Mouse (Mus musculus) small intestine, adult 2 months (tissue): ENCODE measurements around the gene Tbc1d2b. TPM values are rescaled to one million over a fixed set of nuclear protein-coding genes. Genes with fewer than 3 reads are reported as not detected.

Experiments used
- H3K27ac ChIP-seq: fragments of 200-500 bp; 2 replicates; pipeline ENCODE4 v1.5.1; 2012; ENCODE audit warnings: low read depth, low read length, control low read depth, inconsistent platforms; ENCODE audit not compliant: insufficient read depth
- H3K27me3 ChIP-seq: fragments of 200-500 bp; 2 replicates; pipeline ENCODE4 v1.6.1; 2012; ENCODE audit warnings: mild to moderate bottlenecking, moderate library complexity, low read length, inconsistent platforms; ENCODE audit not compliant: control insufficient read depth, insufficient read depth
- H3K36me3 ChIP-seq: fragments of 200-500 bp; 2 replicates; pipeline ENCODE4 v1.6.1; 2012; ENCODE audit warnings: mild to moderate bottlenecking, low read length, control low read depth, inconsistent platforms; ENCODE audit not compliant: control insufficient read depth, insufficient read depth
- H3K4me1 ChIP-seq: fragments of 200-500 bp; 2 replicates; pipeline ENCODE4 v1.6.1; 2012; ENCODE audit warnings: low read length, inconsistent platforms, mixed read lengths; ENCODE audit not compliant: control insufficient read depth, insufficient read depth, insufficient read length
- H3K4me3 ChIP-seq: fragments of 200-500 bp; 2 replicates; pipeline ENCODE4 v1.5.1; 2012; ENCODE audit warnings: low read depth, mild to moderate bottlenecking, control low read depth, inconsistent platforms, low read length, moderate library complexity
- CTCF ChIP-seq: fragments of 200-500 bp; IDR thresholded peaks from 2 replicates; pipeline ENCODE4 v1.5.1; 2012; ENCODE audit warnings: low read depth, mild to moderate bottlenecking, control low read depth, inconsistent platforms, low read length, moderate library complexity, mixed read lengths; ENCODE audit not compliant: insufficient replicate concordance, insufficient read length; ENCODE audit errors: extremely low read depth
- POLR2A ChIP-seq: fragments of 200-500 bp; IDR thresholded peaks from 2 replicates; pipeline ENCODE4 v1.6.1; 2012; ENCODE audit warnings: low read depth, mild to moderate bottlenecking, control low read depth, inconsistent platforms, low read length, moderate library complexity
- WGBS: fragments of 180-500 bp; shearing (Covaris S2); methylation state at CpG from one replicate; pipeline ENCODE4 v1.1.7; 2018; 5-methylcytosine and 5-hydroxymethylcytosine counted together
- polyA plus RNA-seq: library from polyadenylated mRNA; depleted of rRNA; stranded (reverse); fragments of >200 nt; gene quantifications from 2 replicates; pipeline ENCODE4 v1.2.3, GENCODE M21; 2012

Gene Tbc1d2b
- polyA plus RNA-seq, 1 experiment = 13.1 TPM

DNA sequence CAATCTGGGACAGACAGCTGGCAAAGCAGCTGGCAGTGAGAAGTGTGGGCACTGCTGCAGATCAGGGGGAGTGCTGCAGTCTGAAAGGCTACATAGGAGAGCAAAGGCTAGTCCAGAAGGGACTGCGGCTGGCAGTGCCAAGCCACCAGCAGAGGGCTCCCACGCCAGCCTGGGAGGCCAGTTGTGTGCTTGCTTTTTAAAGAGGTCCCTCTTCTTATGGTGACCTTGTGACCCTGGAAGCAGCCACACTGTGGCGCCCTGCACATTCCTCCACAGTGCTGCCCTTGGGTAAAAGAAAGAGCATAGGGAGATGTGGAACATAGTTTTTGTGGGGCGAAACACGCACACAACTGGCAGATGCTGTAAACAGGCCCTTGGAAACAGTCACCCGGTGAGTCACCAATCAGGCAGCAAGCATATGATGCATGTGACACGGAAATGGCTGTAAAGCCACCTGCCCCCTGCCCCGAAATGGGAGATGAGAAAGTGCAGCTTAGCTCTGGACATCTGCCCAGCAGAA is 66.1 kb downstream of the Tbc1d2b start:
- H3K36me3 ChIP-seq = peaks cover 46% of the 10 kb centered on the region
- TF ChIP-seq CTCF = no peak
- TF ChIP-seq POLR2A = no peak
- no peak overlapping the region for H3K27ac ChIP-seq
- peaks cover 2% of the 10 kb centered on the region; the same call in 1 of the 2 replicates for H3K4me1 ChIP-seq
- no peak overlapping the region for H3K4me3 ChIP-seq
- H3K27me3 ChIP-seq = no peaks in the 10 kb centered on the region
- 74% methylated on average over 8 of the region's 8 CpGs for WGBS

DNA sequence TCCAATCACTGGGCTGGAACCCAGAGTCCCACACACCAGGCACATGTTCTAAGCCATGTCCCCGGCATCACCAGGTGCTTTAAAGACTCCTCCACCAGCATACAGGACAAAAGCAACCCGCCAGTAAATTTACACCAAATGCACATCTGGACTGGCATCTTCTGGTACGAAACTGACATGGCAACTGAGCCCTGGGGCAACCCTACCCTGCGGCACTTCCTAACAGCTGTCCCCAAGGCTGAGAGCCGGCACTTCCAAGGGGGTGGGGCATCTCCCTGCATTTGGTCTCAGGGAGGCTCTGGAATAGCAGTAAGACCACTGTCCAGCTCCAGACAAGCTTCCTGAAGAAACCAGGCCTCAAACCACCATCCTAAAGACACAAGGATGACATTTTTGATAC is 67.4 kb downstream of the Tbc1d2b start:
- Histone ChIP-seq H3K4me1 (peaks cover 2% of the 10 kb centered on the region), H3K4me3 (no peak overlapping the region), H3K36me3 (peaks cover 39% of the 10 kb centered on the region), H3K27me3 (no peaks in the 10 kb centered on the region), H3K27ac (no peak overlapping the region)
- TF ChIP-seq CTCF = no peak
- TF ChIP-seq POLR2A = no peak
- WGBS = 87% methylated on average over 5 of the region's 5 CpGs

DNA sequence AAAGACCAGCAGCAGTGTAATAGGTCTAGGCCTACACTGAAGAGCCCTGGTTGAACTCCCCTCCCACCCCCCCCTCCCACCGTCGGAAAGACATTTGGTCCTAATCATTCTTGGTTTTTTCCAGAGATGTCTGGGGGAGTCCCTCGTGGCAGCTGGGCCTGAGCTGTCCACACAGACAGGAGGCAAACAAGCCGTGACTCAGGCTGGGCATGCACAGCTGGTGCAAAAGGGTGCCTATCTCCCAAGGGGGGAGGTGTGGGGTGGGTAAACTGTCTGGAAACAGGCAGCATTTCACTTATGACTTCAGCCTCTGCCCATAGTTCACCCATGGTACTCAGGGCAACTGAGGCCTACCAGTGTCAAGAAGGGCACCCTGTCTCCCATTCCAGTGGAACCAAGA is 69.1 kb downstream of the Tbc1d2b start:
- TF ChIP-seq CTCF (no peak), POLR2A (no peak)
- Histone ChIP-seq H3K4me3 (no peak overlapping the region), H3K27ac (no peak overlapping the region), H3K4me1 (peaks cover 2% of the 10 kb centered on the region), H3K36me3 (peaks cover 30% of the 10 kb centered on the region), H3K27me3 (no peaks in the 10 kb centered on the region)
- 75% methylated on average over 4 of the region's 4 CpGs for WGBS

DNA sequence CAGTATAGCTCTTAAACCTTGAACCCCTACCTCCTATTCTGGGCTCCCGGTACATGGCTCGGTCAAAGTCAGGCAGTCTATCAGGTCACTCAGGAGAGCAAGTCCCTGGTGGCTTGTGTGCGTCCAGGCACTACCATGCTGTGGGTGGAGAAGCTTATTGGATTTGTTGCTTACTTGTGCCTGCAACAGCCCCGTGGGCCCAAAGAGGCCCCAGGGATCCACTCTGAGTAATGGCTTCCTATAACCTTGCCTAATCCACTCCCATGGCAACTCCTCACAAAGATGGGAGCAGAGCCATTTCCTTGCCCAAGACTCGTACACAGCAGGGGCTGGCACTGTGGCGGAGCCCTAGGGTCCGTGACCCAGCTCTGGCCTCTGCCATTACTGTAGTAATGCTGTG is 69.5 kb downstream of the Tbc1d2b start:
- Histone ChIP-seq H3K27ac (no peak overlapping the region), H3K36me3 (peaks cover 30% of the 10 kb centered on the region), H3K4me1 (peaks cover 2% of the 10 kb centered on the region), H3K27me3 (no peaks in the 10 kb centered on the region), H3K4me3 (no peak overlapping the region)
- TF ChIP-seq CTCF = no peak
- no peak for TF ChIP-seq POLR2A
- WGBS = 93% methylated on average over 7 of the region's 7 CpGs

DNA sequence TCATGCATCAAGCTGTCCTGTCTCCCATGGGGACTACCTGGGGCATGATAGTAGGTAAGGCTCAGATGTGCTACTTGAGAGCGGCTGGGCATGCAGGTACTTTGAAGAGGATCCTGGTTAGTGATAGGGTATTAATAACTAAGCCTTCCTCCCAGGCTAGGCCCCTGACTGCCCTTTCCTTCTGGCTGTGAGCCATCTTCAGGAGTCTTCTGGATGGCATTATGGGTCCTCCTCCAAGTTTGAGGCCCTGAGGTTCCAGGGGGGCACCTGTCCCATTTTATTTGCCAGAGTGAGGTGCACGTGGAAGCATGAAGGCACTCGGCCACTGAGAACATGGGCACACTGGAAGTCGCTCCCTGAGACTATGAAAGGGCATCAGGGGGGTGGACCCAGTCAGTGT is 70.1 kb downstream of the Tbc1d2b start:
- Histone ChIP-seq H3K4me3 (no peak overlapping the region), H3K27ac (no peak overlapping the region), H3K4me1 (peaks cover 2% of the 10 kb centered on the region), H3K27me3 (no peaks in the 10 kb centered on the region), H3K36me3 (peaks cover 24% of the 10 kb centered on the region)
- TF ChIP-seq POLR2A = no peak
- no peak for TF ChIP-seq CTCF
- WGBS = 81% methylated on average over 4 of the region's 4 CpGs

DNA sequence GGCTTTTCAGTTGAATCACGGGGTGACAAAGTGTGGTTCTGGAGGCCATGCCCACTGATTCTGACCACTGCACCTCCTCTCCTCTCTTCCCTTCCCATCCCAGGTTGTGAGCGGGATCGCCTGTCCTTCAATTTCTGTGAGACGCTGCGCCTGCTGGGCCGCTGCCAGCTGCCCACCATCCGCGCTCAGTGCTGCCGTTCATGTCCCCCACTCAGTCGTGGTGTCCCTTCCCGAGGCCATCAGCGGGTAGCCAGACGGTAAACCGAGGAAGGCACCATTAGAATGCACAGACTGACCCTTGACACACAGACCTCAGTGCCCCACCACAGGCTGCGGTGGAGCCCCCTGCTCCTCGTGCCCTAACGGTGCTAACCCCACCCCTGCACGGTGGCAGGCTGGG is 71.0 kb downstream of the Tbc1d2b start:
- 91% methylated on average over 18 of the region's 18 CpGs for WGBS
- H3K27me3 ChIP-seq = no peaks in the 10 kb centered on the region

DNA sequence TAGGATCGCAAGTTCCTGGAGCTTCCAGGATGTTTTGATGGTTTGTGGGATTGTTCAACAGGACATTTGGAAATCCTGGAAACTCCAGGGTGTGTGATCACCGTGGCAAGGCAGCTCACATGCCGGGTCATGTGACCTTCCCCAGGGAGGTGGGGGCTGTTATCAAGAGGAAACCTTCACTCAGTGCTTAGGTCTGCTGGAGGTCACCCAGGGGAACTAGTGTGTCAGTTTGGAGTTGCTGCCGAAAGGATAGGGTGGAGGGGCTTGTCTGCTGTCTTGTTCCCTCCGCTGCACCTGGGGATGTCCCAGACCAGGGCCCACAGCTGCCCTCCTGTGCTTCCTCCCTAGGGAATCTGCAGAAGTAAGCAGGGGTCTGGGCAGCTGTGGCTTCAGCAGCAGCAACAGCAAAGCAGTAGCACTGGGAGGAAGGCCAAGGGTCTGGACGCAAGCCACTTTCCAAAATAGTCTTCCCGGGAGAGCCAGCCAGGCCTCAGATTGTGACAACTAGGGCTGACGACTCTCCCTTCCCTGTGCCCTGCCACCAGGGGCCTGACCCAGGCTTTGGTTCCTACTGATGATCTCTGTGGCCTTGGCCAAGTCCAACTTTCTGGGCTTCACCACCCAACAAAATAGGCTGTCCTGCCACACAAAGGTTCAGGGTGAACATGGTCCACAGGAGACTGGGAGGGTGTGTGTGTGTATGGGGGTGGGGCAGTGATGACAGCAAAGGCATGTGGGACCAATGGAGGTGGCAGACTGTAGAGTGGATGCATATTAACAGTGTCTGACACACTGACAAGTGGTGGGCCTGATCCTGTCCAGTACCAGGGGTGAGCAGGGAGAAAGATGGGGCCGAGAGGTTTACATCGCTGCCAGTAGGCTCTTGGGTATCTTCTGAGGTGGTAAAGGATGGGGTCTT is 71.8 kb downstream of the Tbc1d2b start:
- Histone ChIP-seq H3K4me1 (peaks cover 2% of the 10 kb centered on the region), H3K36me3 (peaks cover 10% of the 10 kb centered on the region), H3K27me3 (no peaks in the 10 kb centered on the region), H3K4me3 (no peak overlapping the region), H3K27ac (peak overlapping the region; percentile 22; the same call in 1 of the 2 replicates)
- 61% methylated on average over 10 of the region's 10 CpGs for WGBS
- no peak for TF ChIP-seq CTCF

More for the DNA sequence above, 71.0 kb downstream of the Tbc1d2b start:
- H3K36me3 ChIP-seq = peaks cover 18% of the 10 kb centered on the region
- no peak for TF ChIP-seq POLR2A
- no peak for TF ChIP-seq CTCF
- peaks cover 2% of the 10 kb centered on the region for H3K4me1 ChIP-seq
- no peak overlapping the region for H3K27ac ChIP-seq
- H3K4me3 ChIP-seq = no peak overlapping the region
